Mouse (Mus musculus) thymus, adult 2 months (tissue): ENCODE measurements at regions not wholly inside any gene's neighbourhood (a gene's known extent, or its start where the extent isn't known, plus 50 kb on each side); places are given as distances from the start of the nearest gene placed in this dataset.

Source experiments
- DNase-seq: peaks from one replicate; pipeline ENCODE4 v3.0.0; 2021
- H3K27ac ChIP-seq: fragments of 200-500 bp; 2 replicates; pipeline ENCODE4 v1.5.1; 2012; ENCODE audit warnings: low read length, control low read depth; ENCODE audit not compliant: control insufficient read depth, insufficient read depth
- H3K27me3 ChIP-seq: fragments of 200-500 bp; 2 replicates; pipeline ENCODE4 v1.6.1; 2012; ENCODE audit warnings: mild to moderate bottlenecking, low read length, moderate library complexity, mixed read lengths; ENCODE audit not compliant: control insufficient read depth, insufficient read depth
- H3K36me3 ChIP-seq: fragments of 200-500 bp; 2 replicates; pipeline ENCODE4 v1.6.1; 2012; ENCODE audit warnings: mild to moderate bottlenecking, low read length, moderate library complexity; ENCODE audit not compliant: control insufficient read depth, insufficient read depth
- H3K4me1 ChIP-seq: fragments of 200-500 bp; replicated peaks from 2 replicates; pipeline ENCODE4 v1.6.1; 2012; ENCODE audit warnings: low read length; ENCODE audit not compliant: control insufficient read depth, insufficient read depth
- H3K4me3 ChIP-seq: fragments of 200-500 bp; 2 replicates; pipeline ENCODE4 v1.5.1; 2012; ENCODE audit warnings: mild to moderate bottlenecking, low read length, control low read depth, moderate library complexity; ENCODE audit not compliant: control insufficient read depth, insufficient read depth
- CTCF ChIP-seq: fragments of 200-500 bp; IDR thresholded peaks from 2 replicates; pipeline ENCODE4 v1.5.1; 2012; ENCODE audit warnings: mild to moderate bottlenecking, control low read depth, low read length, moderate library complexity, borderline replicate concordance; ENCODE audit not compliant: control insufficient read depth, poor library complexity, insufficient read depth; ENCODE audit errors: extremely low read depth
- POLR2A ChIP-seq: fragments of 200-500 bp; IDR thresholded peaks from 2 replicates; pipeline ENCODE4 v1.6.1; 2012; ENCODE audit warnings: mild to moderate bottlenecking, low read length, control low read depth, moderate library complexity; ENCODE audit not compliant: control insufficient read depth, poor library complexity, insufficient read depth; ENCODE audit errors: extremely low read depth
- WGBS: fragments of 180-500 bp; shearing (Covaris S2); methylation state at CpG from one replicate; pipeline ENCODE4 v1.1.7; 2018; 5-methylcytosine and 5-hydroxymethylcytosine counted together

DNA sequence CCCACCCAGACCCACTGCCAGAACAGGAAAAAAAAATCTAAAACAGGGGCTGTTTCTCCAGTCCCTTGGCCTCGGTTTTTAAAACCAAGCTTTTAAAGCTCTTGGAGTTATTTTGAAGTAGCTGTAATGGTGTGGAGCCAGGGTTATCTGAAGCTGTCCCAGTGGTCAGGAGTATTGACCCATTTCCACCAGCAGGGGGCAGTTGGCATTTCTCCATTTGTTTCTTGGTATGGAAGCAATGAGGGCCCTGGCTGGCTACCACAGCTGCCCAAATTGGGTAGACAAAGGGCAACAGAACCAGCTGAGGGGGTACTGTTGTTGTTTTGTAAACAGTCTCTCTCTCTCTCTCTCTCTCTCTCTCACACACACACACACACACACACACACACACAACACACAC, 206.7 kb upstream of the Jade1 start:
- Histone ChIP-seq H3K4me3 (no peak overlapping the region), H3K27me3 (no peaks in the 10 kb centered on the region), H3K4me1 (no peaks in the 10 kb centered on the region), H3K36me3 (no peaks in the 10 kb centered on the region), H3K27ac (no peak overlapping the region)
- 86% methylated on average over 1 of the region's 1 CpGs for WGBS
- TF ChIP-seq POLR2A (no peak), CTCF (no peak)
- peak; percentile 43 for DNase-seq

DNA sequence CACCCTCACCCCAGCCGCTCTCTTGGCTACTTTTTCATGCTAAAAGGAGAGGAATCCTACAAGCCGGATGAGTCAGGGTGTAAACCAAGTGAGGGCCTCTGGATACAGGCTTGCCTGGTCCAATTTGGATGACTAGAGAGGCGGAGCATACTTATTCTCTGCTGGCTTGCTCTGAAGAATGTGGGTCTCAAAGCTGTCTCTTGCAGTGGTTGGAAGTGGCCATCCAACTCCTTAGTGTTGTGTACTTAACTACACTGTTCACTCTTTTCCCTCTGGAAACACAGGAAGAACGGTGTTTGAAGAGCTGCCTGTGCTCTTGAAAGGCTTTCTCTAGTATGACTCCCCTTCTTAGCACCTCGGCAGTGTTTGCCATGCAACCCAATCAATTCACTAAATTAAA, 208.7 kb upstream of the Jade1 start:
- no peak overlapping the region for H3K4me3 ChIP-seq
- WGBS = 98% methylated on average over 5 of the region's 5 CpGs
- H3K4me1 ChIP-seq = no peaks in the 10 kb centered on the region
- TF ChIP-seq POLR2A (no peak), CTCF (no peak)
- no peak overlapping the region for H3K27ac ChIP-seq
- DNase-seq = no peak
- no peaks in the 10 kb centered on the region for H3K36me3 ChIP-seq
- no peaks in the 10 kb centered on the region for H3K27me3 ChIP-seq

DNA sequence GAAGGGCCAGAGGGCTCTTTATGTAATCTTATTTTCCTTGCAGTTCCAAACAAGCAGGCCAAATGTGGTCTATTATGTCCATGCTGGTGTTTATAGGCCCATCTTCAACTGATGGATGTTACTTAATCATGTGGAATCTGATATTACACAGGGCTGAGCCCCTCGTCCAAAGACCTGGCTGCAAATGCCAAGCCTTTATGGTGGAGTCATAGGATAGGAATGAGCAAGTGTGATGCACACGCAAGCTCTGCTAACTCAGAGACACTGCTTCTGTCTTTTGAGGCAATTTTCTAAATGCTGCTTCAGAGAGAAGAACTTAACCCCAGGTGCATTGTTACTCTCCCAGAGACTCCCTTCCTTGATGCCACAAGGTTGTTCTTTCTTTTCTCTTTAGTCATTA, 212.1 kb upstream of the Jade1 start:
- no peaks in the 10 kb centered on the region for H3K36me3 ChIP-seq
- no peak overlapping the region for H3K4me3 ChIP-seq
- no peaks in the 10 kb centered on the region for H3K27me3 ChIP-seq
- no peak for DNase-seq
- no peaks in the 10 kb centered on the region for H3K4me1 ChIP-seq
- H3K27ac ChIP-seq = no peak overlapping the region
- no peak for TF ChIP-seq CTCF
- TF ChIP-seq POLR2A = no peak
- WGBS = 94% methylated on average over 2 of the region's 2 CpGs

DNA sequence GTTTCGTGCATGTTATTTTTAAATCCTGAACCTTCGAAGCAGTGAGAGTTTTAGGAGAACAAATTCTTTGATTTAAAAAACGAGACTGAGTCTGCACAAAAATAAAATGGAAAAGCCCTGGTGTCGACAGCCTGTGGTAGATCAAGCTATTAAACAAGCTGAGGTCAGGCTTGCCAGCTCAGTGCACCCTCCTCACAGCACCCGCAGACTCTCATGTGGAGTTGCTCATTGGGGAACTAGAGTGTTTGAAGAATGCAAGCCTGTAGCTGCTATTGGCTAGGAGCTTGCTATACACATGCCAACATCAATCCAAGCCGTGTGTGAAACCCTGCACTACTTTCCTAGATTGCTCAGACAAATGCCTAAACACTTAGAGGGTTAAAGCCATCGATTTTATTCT, 223.1 kb upstream of the Jade1 start:
- H3K4me1 ChIP-seq = no peaks in the 10 kb centered on the region

DNA sequence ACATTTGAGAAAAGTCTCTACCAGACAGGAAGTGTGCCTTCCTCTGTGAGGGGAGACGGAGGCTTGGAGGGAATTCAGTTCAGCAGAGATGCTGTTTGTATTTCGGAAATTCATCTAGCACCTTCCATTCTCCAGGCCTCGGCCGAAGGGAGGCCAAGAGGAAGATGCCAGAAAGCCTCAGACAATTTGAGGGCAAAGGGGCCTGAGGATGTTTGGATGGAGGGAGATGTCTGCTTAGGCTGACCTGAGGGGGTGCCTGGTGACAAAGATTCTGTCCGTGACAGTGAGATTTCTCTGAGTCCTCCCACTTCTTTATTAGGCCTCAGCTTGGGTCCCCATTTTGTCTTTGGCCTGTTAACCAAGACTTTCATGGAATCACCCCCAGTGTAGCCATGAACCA, 225.2 kb upstream of the Jade1 start:
- Histone ChIP-seq H3K4me1 (no peaks in the 10 kb centered on the region), H3K27me3 (no peaks in the 10 kb centered on the region), H3K36me3 (no peaks in the 10 kb centered on the region), H3K4me3 (no peak overlapping the region), H3K27ac (no peak overlapping the region)
- no peak for DNase-seq
- WGBS = 88% methylated on average over 5 of the region's 5 CpGs
- TF ChIP-seq POLR2A (no peak), CTCF (no peak)

More for the DNA sequence above, 223.1 kb upstream of the Jade1 start:
- DNase-seq = no peak
- H3K27ac ChIP-seq = no peak overlapping the region
- no peak for TF ChIP-seq CTCF
- no peak for TF ChIP-seq POLR2A
- 84% methylated on average over 7 of the region's 7 CpGs for WGBS
- H3K36me3 ChIP-seq = no peaks in the 10 kb centered on the region
- H3K27me3 ChIP-seq = no peaks in the 10 kb centered on the region
- no peak overlapping the region for H3K4me3 ChIP-seq

DNA sequence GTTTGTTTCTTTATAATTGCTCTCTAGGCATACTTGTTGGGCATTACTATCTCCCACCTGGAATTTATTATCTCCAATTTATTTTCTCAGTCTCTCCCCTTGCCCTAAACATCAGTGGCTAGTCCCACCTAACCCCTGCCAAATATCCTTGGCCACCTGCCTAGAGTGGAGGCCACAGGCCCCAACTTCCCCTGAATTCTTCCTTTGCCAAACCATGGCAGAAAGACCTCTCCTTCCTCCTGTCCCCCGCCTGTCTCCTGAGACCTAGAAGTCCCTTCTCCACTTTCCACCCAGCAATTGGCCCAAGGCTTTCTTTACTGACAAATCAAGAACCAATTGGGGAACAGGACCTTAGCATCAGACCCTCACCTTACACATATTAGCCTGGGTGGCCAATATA, 226.7 kb upstream of the Jade1 start:
- Histone ChIP-seq H3K4me1 (no peaks in the 10 kb centered on the region), H3K4me3 (no peak overlapping the region), H3K27me3 (no peaks in the 10 kb centered on the region), H3K27ac (no peak overlapping the region), H3K36me3 (no peaks in the 10 kb centered on the region)
- WGBS = 86% methylated on average over 1 of the region's 1 CpGs
- TF ChIP-seq POLR2A = no peak
- TF ChIP-seq CTCF = no peak
- DNase-seq = no peak

DNA sequence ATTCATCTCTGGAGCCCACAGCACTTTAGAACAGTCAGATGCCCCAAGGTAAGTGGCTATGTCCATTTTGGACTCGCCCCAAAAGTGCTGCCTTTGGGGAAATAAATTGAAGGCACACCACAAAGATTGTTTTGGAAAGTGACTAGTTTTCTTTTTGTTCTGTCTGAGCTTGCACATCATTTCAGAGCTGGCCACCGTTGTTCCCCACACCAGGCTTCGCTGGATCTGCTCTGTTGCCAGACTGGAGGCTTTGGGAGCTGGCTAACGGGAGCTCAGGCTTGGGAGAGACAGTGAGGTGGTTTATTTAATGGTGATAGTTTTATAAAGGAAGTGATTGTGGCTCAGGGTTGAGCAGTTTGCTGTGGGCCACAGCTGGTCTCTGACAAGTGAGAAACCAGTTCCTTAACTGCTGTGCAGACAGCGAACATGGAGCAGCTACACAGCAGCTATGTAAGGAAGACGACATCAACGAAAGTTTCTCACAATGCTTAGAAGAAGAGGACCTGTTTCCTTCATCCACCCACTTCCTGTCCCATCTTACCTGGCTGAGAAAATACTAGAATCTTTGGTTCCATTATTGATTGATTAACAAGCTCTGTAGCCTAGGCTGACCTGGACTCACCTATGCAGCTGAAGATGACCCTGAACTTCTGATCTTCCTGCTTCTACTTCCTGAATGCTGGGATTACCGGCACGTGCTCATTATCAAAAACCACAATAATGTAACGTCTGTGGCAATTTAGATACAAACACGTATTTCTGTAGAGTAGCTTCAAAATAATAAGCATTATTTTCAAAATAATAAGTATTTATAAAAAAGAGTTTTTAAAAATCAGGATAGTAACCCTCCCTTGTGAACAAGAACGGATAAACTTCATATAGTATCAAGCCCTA, 229.1 kb upstream of the Jade1 start:
- TF ChIP-seq CTCF (no peak), POLR2A (no peak)
- Histone ChIP-seq H3K27me3 (no peaks in the 10 kb centered on the region), H3K36me3 (no peaks in the 10 kb centered on the region), H3K4me1 (no peaks in the 10 kb centered on the region), H3K4me3 (no peak overlapping the region), H3K27ac (no peak overlapping the region)
- 26% methylated on average over 12 of the region's 12 CpGs for WGBS
- no peak for DNase-seq
